ENCODE assay signal across 8 mouse cellular contexts in genomic region chr4:46304757-46305384, GRCm38 (mm10). TPM values are rescaled to one million over a fixed set of nuclear protein-coding genes. Genes with fewer than 3 reads are reported as not detected.
A peak's percentile ranks its signal among the peaks of the same experiment; 100 is the strongest.
DNase-seq lines count a peak whose midpoint lies in the region; ATAC-seq lines count a peak whose summit lies in the region.

No protein-coding gene starts in this region.

- peak overlapping the region; percentile 89 for H3K4me2 ChIP-seq in intestine, embryonic 16.5 days (ENCODE audit: low read depth, low read length)

- peak; percentile 94 for DNase-seq in adrenal gland, adult 2 months
- DNase-seq in embryo, embryonic 11 days: peak; percentile 85
- peak; percentile 85 for DNase-seq in gastrocnemius, postnatal 25 days
- peak; percentile 83 to 85 for DNase-seq in left cerebral cortex, postnatal 25 days (ENCODE audit: low spot score in 2 of 2)
- peak; percentile 54 for DNase-seq in mesoderm, embryonic 11.5 days (ENCODE audit: low read depth, low spot score)
- DNase-seq in right cerebral cortex, postnatal 25 days: peak; percentile 89
- peak; percentile 74 to 86 for DNase-seq in urinary bladder, postnatal 4 days (ENCODE audit: low spot score in 2 of 2)

- intact Hi-C loops in left cerebral cortex, postnatal 25 days (cut with DNase I): loop anchor here (2.0 kb wide), 1 partner anchor 102 kb away; no protein-coding TSS in a partner anchor

- H3K36me3 ChIP-seq in intestine, embryonic 16.5 days (ENCODE audit: control insufficient read depth, insufficient read depth, low read length): no peaks in the 10 kb centered on the region

- ATAC-seq in intestine, embryonic 16.5 days: peak; percentile 90

- peak overlapping the region; percentile 75 for H3K4me3 ChIP-seq in intestine, embryonic 16.5 days (ENCODE audit: low read length)

- peak overlapping the region; percentile 68 for H3K27ac ChIP-seq in intestine, embryonic 16.5 days (ENCODE audit: low read length)

- H3K9me3 ChIP-seq in intestine, embryonic 16.5 days (ENCODE audit: control insufficient read depth, low read length): no peaks in the 10 kb centered on the region

- peak overlapping the region; percentile 86 for H3K9ac ChIP-seq in intestine, embryonic 16.5 days (ENCODE audit: low read depth, low read length)

- under 1% methylated on average over 67 of the region's 78 CpGs for WGBS in intestine, embryonic 16.5 days

- no peaks in the 10 kb centered on the region; the same call in 1 of the 2 replicates for H3K27me3 ChIP-seq in intestine, embryonic 16.5 days (replicated peaks; ENCODE audit: control insufficient read depth, insufficient read depth, low read length)

- H3K4me1 ChIP-seq in intestine, embryonic 16.5 days (ENCODE audit: control insufficient read depth, insufficient read depth, low read length): peaks cover 6% of the 10 kb centered on the region

RNA-seq across cellular contexts. Expression of gene Foxe1, which starts 38.5 kb away (rescaled TPM):
- not detected for total RNA-seq in adrenal gland, adult 2 months (2021)
- polyA plus RNA-seq in adrenal gland, adult 2 months (2012; rRNA removed): 0.42 and 0.44 TPM in 2 replicates
- total RNA-seq in gastrocnemius, postnatal 25 days (2021): not detected
- polyA plus RNA-seq in intestine, embryonic 16.5 days (2015; fragmentation: Nextera tagmentation; extraction: Ambion mirVana): not detected in 2 replicates
- total RNA-seq in left cerebral cortex, postnatal 25 days (2021): not detected

Comparison
In these comparisons a context has a peak if more than half of its experiments do, and no peak if none do; other contexts are left out.
1. Peak in every context shown above with its lines: DNase-seq, ATAC-seq, H3K4me3 ChIP-seq and H3K27ac ChIP-seq.